Comparison of ENCODE assay signal across 8 mouse cellular contexts in the genomic region with DNA sequence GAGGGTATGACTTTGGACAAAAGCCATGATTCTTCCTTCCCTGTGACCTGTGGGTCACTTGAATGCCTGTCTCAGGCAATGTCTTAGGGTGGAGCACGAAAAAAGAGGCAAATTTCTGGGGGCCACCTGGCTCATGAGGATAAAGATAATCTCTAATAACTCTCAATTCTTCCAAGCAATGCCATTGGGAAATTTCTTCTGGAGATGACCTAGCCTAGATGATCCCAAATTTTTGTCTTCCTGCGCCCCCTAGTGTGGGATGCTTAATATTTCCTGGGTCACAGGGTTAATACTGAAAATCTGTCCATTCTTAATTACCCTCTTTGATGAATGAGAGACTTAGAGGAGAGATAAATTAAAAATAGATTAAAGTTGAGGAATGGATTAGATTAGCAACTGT.
DNase-seq lines count a peak whose midpoint lies in the region; ATAC-seq lines count a peak whose summit lies in the region.
"Had no signal": no experiment of that assay in that cellular context is flagged by ENCODE, and none has a peak within 500 bp of the region (broad histone marks: within the 10 kb centered on the region; RNA-seq: fewer than 3 reads in every experiment).

No protein-coding gene starts in this region.

- H3K27ac ChIP-seq in midbrain, embryonic 14.5 days (replicated peaks; ENCODE audit: low read depth, low read length), result no peak overlapping the region
- H3K27ac ChIP-seq: macrophage had no signal

- H3K9me3 ChIP-seq in midbrain, embryonic 14.5 days (ENCODE audit: control insufficient read depth, low read length), result no peaks in the 10 kb centered on the region

- peaks cover 4% of the 10 kb centered on the region; the same call in 1 of the 2 replicates for H3K4me1 ChIP-seq in midbrain, embryonic 14.5 days (ENCODE audit: control insufficient read depth, insufficient read depth, low read length)

- peak; percentile 30 for DNase-seq in thymus, postnatal 25 days
- DNase-seq in thymus, adult 18-20 months, result no peak
- DNase-seq in adrenal gland, postnatal 10 days, result peak; percentile 76
- peak; percentile 34 for DNase-seq in embryo, embryonic 11.5 days (ENCODE audit: low read depth, low spot score)
- DNase-seq in hindlimb bud, embryonic 11.5 days (ENCODE audit: extremely low spot score, low read depth, low spot score), result peak; percentile 22
- peak; percentile 85 for DNase-seq in midbrain, embryonic 14.5 days
- DNase-seq in frontal cortex, postnatal 10 days (ENCODE audit: low spot score in 2 of 2), result no peak

- no peaks in the 10 kb centered on the region for H3K27me3 ChIP-seq in midbrain, embryonic 14.5 days (ENCODE audit: control insufficient read depth, insufficient read depth, low read length)

- no peaks in the 10 kb centered on the region for H3K36me3 ChIP-seq in midbrain, embryonic 14.5 days (ENCODE audit: control insufficient read depth, insufficient read depth, low read length)

- no peak overlapping the region for H3K4me3 ChIP-seq in midbrain, embryonic 14.5 days (replicated peaks; ENCODE audit: low read depth, low read length)

- 8% methylated on average over 2 of the region's 2 CpGs for WGBS in midbrain, embryonic 14.5 days

- ATAC-seq in midbrain, embryonic 14.5 days (ENCODE audit: low FRiP score, low TSS enrichment), result 0 out of 2 replicates have a peak, but pooled peaks have one; percentile 44

- no peak overlapping the region for H3K4me2 ChIP-seq in midbrain, embryonic 14.5 days (ENCODE audit: low read length)

- H3K9ac ChIP-seq in midbrain, embryonic 14.5 days (replicated peaks; ENCODE audit: low read length), result no peak overlapping the region

Comparison
In these comparisons a context has a peak if more than half of its experiments do, and no peak if none do; other contexts are left out.
1. DNase-seq: peak in thymus, postnatal 25 days (single experiment), adrenal gland, postnatal 10 days (single experiment), embryo, embryonic 11.5 days (single experiment), hindlimb bud, embryonic 11.5 days (single experiment) and midbrain, embryonic 14.5 days (single experiment); none in thymus, adult 18-20 months (0 of 2) and frontal cortex, postnatal 10 days (0 of 2).